Mouse (Mus musculus): ENCODE data around the gene Clvs2.

DNA sequence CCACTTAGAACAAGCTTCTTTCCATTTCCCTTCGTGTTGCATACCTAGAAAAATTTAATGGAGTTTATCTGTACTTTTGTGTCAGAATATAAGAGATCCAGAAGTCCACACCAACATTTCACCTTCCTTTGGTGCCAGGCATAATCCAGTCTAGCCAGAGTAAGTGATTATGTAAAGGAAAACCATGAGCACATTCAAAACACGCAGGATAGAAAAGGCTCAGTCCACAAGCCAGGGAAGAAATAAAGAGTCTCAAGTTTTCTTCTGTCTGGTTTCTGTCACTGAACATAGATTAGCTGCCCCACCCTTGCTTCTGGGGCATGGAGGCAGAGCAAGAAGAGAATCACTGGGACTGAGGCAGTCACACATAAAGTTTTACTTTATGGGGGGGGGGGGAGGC, 8.4 kb downstream of the Clvs2 start:
- TF ChIP-seq CTCF (IDR thresholded peaks at IDR 0.05; ENCODE audit: low read depth, low read length), result no peak
- no peak for TF ChIP-seq POLR2A (IDR thresholded peaks at IDR 0.05; ENCODE audit: borderline replicate concordance, low read depth, low read length)

Data from bone marrow macrophage, adult 2 months (primary cell).